Mouse (Mus musculus) heart, embryonic 13.5 days (tissue): Measurements from ENCODE around the gene Mvb12a. TPM values are rescaled to one million over a fixed set of nuclear protein-coding genes. Genes with fewer than 3 reads are reported as not detected.

Experiments used
- ATAC-seq: fragments of 200-750 bp; cut with Nextera tagmentation; 2 replicates; pipeline ENCODE4 v1.8.0; 2017; ENCODE audit warnings: moderate TSS enrichment; ENCODE audit not compliant: insufficient number of reproducible peaks, low FRiP score, low TSS enrichment; ENCODE audit errors: extremely low read depth
- H3K27ac ChIP-seq: fragments of 300-500 bp; sonication (generic); replicated peaks from 2 replicates; pipeline ENCODE4 v1.5.1; 2015; ENCODE audit warnings: moderate library complexity, mild to moderate bottlenecking, inconsistent platforms
- H3K27me3 ChIP-seq: fragments of 300-500 bp; sonication (generic); replicated peaks from 2 replicates; pipeline ENCODE4 v1.6.1; 2015; ENCODE audit warnings: mild to moderate bottlenecking, inconsistent platforms
- H3K36me3 ChIP-seq: fragments of 300-500 bp; sonication (generic); 2 replicates; pipeline ENCODE4 v1.6.1; 2015; ENCODE audit warnings: mild to moderate bottlenecking, inconsistent platforms
- H3K4me1 ChIP-seq: fragments of 300-500 bp; sonication (generic); 2 replicates; pipeline ENCODE4 v1.6.1; 2015; ENCODE audit warnings: inconsistent platforms
- H3K4me2 ChIP-seq: fragments of 300-500 bp; sonication (generic); 2 replicates; pipeline ENCODE4 v1.6.1; 2015; ENCODE audit warnings: inconsistent platforms, mild to moderate bottlenecking, moderate library complexity
- H3K4me3 ChIP-seq: fragments of 300-500 bp; sonication (generic); 2 replicates; pipeline ENCODE4 v1.5.1; 2015; ENCODE audit warnings: moderate library complexity, mild to moderate bottlenecking, inconsistent platforms
- H3K9ac ChIP-seq: fragments of 300-500 bp; sonication (generic); 2 replicates; pipeline ENCODE4 v1.6.1; 2015; ENCODE audit warnings: inconsistent platforms, mild to moderate bottlenecking, moderate library complexity
- H3K9me3 ChIP-seq: fragments of 300-500 bp; sonication (generic); 2 replicates; pipeline ENCODE4 v1.6.1; 2016; ENCODE audit warnings: inconsistent platforms
- WGBS: fragments of 180-500 bp; shearing (Covaris S2); methylation state at CpG from one replicate; pipeline ENCODE4 v1.1.7; 2015; ENCODE audit warnings: mixed read lengths; 5-methylcytosine and 5-hydroxymethylcytosine counted together
- polyA plus RNA-seq: library from polyadenylated mRNA; unstranded; fragments of >200 nt; fragmentation: Nextera tagmentation; extraction: Ambion mirVana; gene quantifications from 2 replicates; pipeline ENCODE4 v1.2.1, GENCODE M21; 2015

The Mvb12a gene
- polyA plus RNA-seq, 1 experiment from 2014 or later, result 58.8 TPM

DNA sequence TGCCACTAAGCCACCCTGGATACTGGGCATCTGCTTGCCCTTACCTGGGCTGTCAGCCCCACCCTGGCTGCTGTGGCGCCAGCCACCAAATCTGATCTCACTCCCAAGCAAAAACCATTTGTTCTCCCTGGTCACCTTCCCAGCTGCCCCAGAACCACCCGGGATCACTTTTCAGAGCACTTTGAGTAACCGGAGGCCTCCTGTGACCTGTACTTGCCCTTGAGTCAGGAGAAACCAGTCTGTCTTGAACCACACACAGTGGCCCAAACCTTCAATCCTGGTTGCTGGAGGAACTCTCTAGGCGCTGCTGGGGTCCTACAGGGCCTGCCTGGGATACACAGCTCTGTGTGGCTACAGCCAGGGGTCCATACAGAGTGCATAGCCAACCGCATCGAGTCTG is 10.0 kb downstream of the Mvb12a start:
- Histone ChIP-seq H3K36me3 (peaks cover 15% of the 10 kb centered on the region), H3K9me3 (no peaks in the 10 kb centered on the region), H3K27ac (no peak overlapping the region), H3K27me3 (peaks cover 25% of the 10 kb centered on the region), H3K9ac (no peak overlapping the region), H3K4me2 (no peak overlapping the region), H3K4me1 (peaks cover 12% of the 10 kb centered on the region; the same call in 1 of the 2 replicates), H3K4me3 (no peak overlapping the region)
- ATAC-seq, result no peak
- 57% methylated on average over 6 of the region's 6 CpGs for WGBS

DNA sequence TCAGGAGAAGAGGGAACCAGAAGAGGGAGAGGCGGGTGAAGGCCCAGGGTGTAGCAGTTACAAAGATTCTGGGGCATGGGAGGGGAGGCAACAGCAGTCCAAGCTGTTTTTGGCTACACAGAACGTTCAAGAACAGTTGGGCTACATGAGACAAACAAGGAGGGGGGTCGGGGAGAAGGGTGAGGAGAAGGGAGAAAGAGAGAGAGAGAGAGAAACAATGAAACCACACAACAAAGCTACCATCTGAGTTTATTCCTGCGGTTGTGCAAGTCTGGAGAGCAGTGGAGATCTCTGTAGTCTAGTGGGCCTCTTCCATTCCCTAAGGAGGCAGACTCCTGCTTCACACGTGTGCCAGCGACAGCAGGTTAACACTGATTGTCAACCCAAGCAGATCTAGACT is 11.3 kb downstream of the Mvb12a start:
- Histone ChIP-seq H3K9ac (no peak overlapping the region), H3K4me1 (peaks cover 21% of the 10 kb centered on the region), H3K9me3 (no peaks in the 10 kb centered on the region), H3K4me3 (no peak overlapping the region), H3K36me3 (0 out of 2 replicates have a peak, but pooled peaks cover 4% of the 10 kb centered on the region), H3K4me2 (no peak overlapping the region), H3K27me3 (peaks cover 37% of the 10 kb centered on the region), H3K27ac (0 out of 2 replicates have a peak overlapping the region, but pooled peaks have one; percentile 12)
- 61% methylated on average over 6 of the region's 6 CpGs for WGBS
- no peak for ATAC-seq

DNA sequence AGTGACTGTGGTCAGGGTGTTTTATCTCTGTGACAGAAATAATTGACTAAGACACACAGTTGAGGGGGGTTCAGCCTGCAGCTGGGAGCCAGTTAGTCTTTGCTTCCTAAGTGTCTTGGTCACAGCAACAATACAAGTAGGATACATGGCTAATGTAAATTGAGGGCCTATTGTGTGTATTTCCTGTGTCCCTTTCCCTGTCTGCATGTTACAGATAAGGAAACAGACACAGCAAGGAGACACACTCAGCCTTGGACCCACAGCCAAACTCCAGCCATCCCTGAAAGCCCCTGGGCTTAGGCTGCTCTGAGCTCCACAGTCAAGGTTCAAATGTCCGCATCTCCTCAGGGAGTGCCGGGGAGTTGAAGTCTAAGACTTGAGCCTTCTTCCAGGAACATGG is 11.9 kb downstream of the Mvb12a start:
- H3K4me1 ChIP-seq, result peaks cover 24% of the 10 kb centered on the region
- no peak overlapping the region for H3K4me2 ChIP-seq
- ATAC-seq, result no peak
- H3K9ac ChIP-seq, result no peak overlapping the region
- no peaks in the 10 kb centered on the region for H3K9me3 ChIP-seq
- no peaks in the 10 kb centered on the region for H3K36me3 ChIP-seq
- 0 out of 2 replicates have a peak overlapping the region, but pooled peaks have one; percentile 12 for H3K27ac ChIP-seq
- WGBS, result 69% methylated on average over 2 of the region's 2 CpGs
- peaks cover 44% of the 10 kb centered on the region for H3K27me3 ChIP-seq
- no peak overlapping the region for H3K4me3 ChIP-seq

DNA sequence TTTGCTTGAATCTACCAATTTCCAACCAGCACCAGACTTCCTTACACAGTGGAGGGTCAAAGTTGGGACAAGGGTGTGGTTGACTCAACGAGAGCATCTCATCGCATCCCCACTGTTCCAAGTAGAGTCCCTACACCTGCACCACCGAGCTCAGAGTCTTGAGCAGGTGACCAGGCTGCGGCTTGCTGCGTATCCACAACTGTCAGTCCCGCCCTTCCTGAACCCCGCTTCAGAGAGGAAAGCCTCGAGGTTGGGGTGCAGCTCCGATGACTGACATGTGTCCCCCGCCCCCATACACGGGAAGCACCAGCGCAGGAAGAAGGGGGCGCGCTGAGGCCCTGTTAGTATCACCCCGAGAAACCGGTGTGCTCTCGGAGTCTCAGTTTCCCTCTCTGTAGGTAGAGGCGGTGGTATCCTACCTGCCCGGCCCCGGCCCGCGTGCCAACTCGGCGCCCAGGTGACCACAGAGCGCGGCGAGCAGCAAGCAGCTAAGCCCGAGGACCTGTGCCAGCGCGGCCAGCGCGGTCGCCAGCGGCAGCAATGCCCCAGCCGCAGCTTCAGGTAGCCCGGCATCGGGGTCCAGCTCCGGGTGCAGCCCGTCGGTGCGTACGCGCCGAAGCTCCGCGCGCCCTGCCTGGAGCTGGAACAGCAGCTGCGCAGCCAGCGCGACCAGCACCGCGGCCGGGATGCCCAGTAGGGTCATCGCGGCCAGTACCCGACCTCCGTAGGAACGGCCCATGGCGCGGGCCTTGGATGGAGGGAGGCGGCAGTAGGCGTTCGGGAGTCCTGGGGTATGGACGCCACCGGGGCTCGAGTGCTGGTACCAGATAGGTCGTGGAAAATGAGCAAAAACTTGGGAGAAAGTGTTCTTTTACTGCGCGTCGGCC is 15.6 kb downstream of the Mvb12a start, which contains the start of gene Tmem221:
Gene Tmem221 (minus strand): TSS at position 801 of the 887 bp plus-strand sequence.
- WGBS, result 3% methylated on average over 70 of the region's 70 CpGs
- peak within 1 kb of the TSS; percentile 64 for H3K9ac ChIP-seq
- peaks cover 26% of the 10 kb centered on the region for H3K4me1 ChIP-seq
- peaks cover 80% of the 10 kb centered on the region for H3K27me3 ChIP-seq
- peak within 1 kb of the TSS; percentile 70 for H3K4me2 ChIP-seq
- H3K27ac ChIP-seq, result no peak within 1 kb of the TSS
- ATAC-seq, result 0 out of 2 replicates have a peak, but pooled peaks have one; percentile 5
- no peaks in the 10 kb centered on the region for H3K9me3 ChIP-seq
- peak within 1 kb of the TSS; percentile 49 for H3K4me3 ChIP-seq
- no peaks in the 10 kb centered on the region for H3K36me3 ChIP-seq

DNA sequence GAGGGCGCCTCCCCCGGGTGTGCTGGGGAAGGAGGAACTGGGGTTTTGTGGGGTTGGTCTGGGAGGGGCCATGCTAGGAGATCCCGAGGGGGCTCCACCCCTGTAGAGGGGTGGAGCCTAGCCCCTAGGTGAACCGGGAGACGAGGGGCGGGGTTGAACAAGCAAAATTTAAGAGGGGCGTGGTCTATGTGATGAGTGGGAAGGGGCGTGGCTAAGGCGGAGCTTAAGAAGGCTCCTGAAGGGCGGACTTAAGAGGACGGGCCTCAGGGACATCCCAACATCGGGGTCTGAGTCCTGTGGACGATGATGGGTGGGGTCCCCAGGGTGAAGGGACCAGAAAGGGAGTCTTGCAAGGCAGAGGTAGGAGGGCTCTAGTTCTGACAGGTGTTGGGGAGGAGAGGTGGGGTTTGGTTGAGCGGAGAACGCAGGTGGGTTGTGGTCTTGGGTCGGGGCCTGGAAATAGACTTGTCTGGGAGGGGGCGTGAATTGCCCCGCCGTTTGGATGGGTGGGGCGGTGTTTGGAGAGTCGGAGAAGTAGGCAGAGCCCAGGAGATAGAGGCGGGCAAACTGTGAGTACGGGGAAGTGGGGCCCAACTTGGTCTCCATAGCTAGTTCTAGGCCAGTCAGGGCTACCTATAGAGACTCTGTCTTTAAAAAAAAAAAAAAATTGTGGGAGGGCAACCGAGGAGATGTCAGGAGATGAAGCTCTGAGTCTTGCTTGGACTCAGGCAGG is 16.4 kb downstream of the Mvb12a start:
- H3K27ac ChIP-seq, result no peak overlapping the region
- H3K4me2 ChIP-seq, result peak overlapping the region; percentile 70
- no peaks in the 10 kb centered on the region for H3K36me3 ChIP-seq
- 5% methylated on average over 24 of the region's 24 CpGs for WGBS
- peaks cover 88% of the 10 kb centered on the region for H3K27me3 ChIP-seq
- peak; percentile 66; the same call in 1 of the 2 replicates for ATAC-seq
- H3K9me3 ChIP-seq, result peaks cover 3% of the 10 kb centered on the region; the same call in 1 of the 2 replicates
- H3K4me1 ChIP-seq, result peaks cover 25% of the 10 kb centered on the region
- H3K4me3 ChIP-seq, result peak overlapping the region; percentile 49
- H3K9ac ChIP-seq, result peak overlapping the region; percentile 64

DNA sequence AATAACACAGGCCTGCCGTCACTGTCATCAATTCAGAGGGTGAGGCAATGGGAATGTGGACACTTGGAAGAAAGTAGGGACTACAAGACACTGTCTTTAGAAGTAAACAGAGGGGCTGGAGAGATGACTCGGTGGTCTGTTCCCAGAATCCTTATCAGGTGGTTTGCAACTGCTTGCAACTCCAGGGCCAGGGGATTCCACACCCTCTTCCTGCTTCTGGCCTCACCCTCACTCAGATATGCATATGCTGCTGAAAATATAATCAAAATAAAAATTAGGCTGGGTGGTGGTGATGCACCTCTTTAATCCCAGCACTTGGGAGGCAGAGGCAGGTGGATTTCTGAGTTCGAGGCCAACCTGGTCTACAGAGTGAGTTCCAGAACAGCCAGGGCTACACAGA is 17.3 kb downstream of the Mvb12a start:
- WGBS, result 64% methylated on average over 3 of the region's 3 CpGs
- peaks cover 7% of the 10 kb centered on the region; the same call in 1 of the 2 replicates for H3K9me3 ChIP-seq
- no peak overlapping the region for H3K4me2 ChIP-seq
- H3K36me3 ChIP-seq, result no peaks in the 10 kb centered on the region
- peaks cover 22% of the 10 kb centered on the region for H3K4me1 ChIP-seq
- peaks cover 97% of the 10 kb centered on the region for H3K27me3 ChIP-seq
- H3K27ac ChIP-seq, result no peak overlapping the region
- H3K4me3 ChIP-seq, result no peak overlapping the region
- ATAC-seq, result no peak
- no peak overlapping the region for H3K9ac ChIP-seq

DNA sequence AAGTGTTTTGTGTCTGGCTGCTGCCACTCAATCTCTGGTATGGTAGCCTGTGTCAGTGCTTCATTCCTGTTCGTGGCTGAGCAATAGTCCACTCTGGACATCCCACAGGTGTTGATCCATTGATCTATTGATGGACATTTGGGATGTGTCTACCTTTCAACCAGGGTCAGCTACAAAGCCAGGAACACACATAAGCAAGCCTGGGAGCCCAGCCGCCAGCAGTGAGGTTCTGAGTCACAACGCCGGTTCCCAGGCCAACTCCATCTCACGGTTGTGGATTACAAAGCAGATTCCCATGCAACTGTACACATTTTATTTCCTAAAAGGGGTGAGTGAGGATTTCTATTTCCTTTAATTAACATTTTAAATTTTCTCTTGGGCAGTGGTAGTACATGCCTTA is 18.0 kb downstream of the Mvb12a start:
- H3K4me2 ChIP-seq, result no peak overlapping the region
- peaks cover 96% of the 10 kb centered on the region for H3K27me3 ChIP-seq
- H3K4me1 ChIP-seq, result peaks cover 22% of the 10 kb centered on the region
- H3K9me3 ChIP-seq, result peaks cover 7% of the 10 kb centered on the region; the same call in 1 of the 2 replicates
- no peak overlapping the region for H3K27ac ChIP-seq
- H3K4me3 ChIP-seq, result no peak overlapping the region
- no peak overlapping the region for H3K9ac ChIP-seq
- WGBS, result 79% methylated on average over 5 of the region's 5 CpGs
- no peak for ATAC-seq
- H3K36me3 ChIP-seq, result no peaks in the 10 kb centered on the region

DNA sequence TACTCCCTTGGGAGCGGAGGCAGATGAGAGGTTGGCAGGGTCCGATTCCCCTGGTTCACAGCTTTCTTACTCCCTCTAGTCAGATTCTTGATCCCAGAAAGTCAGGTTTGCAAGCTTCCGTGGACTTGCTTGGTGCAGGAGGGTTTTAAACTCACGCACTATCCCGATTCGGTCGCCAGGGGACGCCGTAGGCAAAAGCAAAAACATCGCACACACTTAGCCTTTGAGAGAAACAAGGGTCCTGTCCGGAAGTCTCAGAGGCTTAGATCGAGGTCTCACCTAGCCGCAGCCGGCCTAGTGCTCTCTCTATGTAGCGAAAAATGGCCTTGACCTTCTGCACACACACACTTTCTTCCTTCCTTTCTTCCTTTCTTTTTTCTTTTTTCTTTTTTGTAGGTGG is 18.7 kb downstream of the Mvb12a start:
- WGBS, result 3% methylated on average over 15 of the region's 15 CpGs
- H3K27me3 ChIP-seq, result peaks cover 96% of the 10 kb centered on the region
- no peak overlapping the region for H3K9ac ChIP-seq
- H3K4me1 ChIP-seq, result peaks cover 22% of the 10 kb centered on the region
- no peak overlapping the region for H3K27ac ChIP-seq
- H3K9me3 ChIP-seq, result peaks cover 7% of the 10 kb centered on the region; the same call in 1 of the 2 replicates
- H3K36me3 ChIP-seq, result no peaks in the 10 kb centered on the region
- no peak for ATAC-seq
- H3K4me2 ChIP-seq, result no peak overlapping the region
- H3K4me3 ChIP-seq, result no peak overlapping the region

DNA sequence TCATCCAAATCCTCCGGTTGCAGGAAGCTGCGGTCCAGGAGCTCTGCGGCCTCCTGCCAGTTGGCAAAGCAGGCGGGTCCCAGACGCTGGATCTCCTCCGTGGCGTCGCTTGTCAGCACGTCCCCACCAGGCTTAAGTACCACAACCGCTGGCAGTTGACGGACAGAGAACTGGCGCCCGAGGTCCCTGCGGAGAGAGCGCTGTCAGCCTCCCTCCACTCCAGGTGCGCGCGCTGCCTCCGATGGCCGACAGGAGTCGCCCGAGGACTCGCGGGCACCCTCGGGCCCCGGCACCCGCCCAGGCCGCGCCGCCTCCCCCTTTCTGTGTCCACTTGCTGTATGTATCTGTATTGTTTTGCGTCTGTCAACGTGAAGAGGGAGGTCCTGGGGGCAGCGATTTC is 20.0 kb downstream of the Mvb12a start:
- Histone ChIP-seq H3K27ac (no peak overlapping the region), H3K4me2 (peak overlapping the region; percentile 61), H3K4me1 (peaks cover 22% of the 10 kb centered on the region), H3K9ac (peak overlapping the region; percentile 64), H3K9me3 (peaks cover 7% of the 10 kb centered on the region; the same call in 1 of the 2 replicates), H3K36me3 (no peaks in the 10 kb centered on the region), H3K27me3 (peaks cover 93% of the 10 kb centered on the region), H3K4me3 (peak overlapping the region; percentile 40)
- 2% methylated on average over 33 of the region's 33 CpGs for WGBS
- ATAC-seq, result no peak

DNA sequence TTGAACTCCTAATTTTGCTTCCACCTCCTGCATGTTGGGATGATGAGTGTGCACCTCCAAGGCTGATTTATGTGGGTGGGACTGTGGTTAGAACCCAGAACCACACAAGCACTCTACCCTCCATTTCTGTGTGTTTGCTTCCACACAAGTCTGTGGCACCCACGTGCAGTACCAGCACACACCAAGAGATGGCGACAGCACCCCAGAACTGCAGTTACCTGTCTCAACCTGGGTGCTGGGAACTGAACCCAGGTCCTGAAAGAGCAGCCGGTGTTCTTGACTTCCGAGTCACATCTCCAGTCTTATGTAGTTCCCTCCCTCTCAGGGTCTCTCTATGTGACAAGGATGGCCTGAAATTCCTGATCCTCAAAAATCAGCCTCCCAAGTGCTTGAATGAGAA is 21.3 kb downstream of the Mvb12a start:
- no peaks in the 10 kb centered on the region for H3K36me3 ChIP-seq

DNA sequence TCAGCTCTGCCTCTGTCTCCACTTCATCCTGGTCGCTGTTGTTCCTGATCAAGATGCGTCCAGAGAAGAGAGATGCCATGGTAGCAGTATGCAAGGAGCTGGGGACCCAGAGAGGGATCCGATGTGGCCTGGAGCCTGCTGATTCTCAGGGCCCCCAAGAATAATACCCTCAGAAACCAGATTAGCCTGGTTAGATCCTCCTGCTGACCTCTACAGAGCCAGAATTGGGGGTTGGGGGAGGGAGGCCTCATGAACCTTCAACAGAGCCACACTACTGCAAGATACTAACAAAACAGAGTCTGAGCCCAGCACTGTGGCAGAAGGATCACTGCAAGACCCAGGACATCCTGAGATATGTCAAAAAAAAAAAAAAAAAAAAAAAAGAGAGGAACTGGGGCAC is 23.8 kb downstream of the Mvb12a start, which contains the start of gene Nxnl1:
Gene Nxnl1 (minus strand): TSS at position 101 of the 400 bp plus-strand sequence.
- Histone ChIP-seq H3K27ac (no peak within 1 kb of the TSS), H3K4me1 (peaks cover 35% of the 10 kb centered on the region), H3K4me3 (no peak within 1 kb of the TSS), H3K4me2 (no peak within 1 kb of the TSS), H3K27me3 (peaks cover 72% of the 10 kb centered on the region), H3K36me3 (no peaks in the 10 kb centered on the region), H3K9me3 (peaks cover 7% of the 10 kb centered on the region; the same call in 1 of the 2 replicates), H3K9ac (no peak within 1 kb of the TSS)
- 58% methylated on average over 3 of the region's 3 CpGs for WGBS
- ATAC-seq, result no peak

More for the DNA sequence above, 21.3 kb downstream of the Mvb12a start:
- Histone ChIP-seq H3K9me3 (peaks cover 7% of the 10 kb centered on the region; the same call in 1 of the 2 replicates), H3K27me3 (peaks cover 93% of the 10 kb centered on the region), H3K9ac (no peak overlapping the region), H3K4me1 (peaks cover 21% of the 10 kb centered on the region), H3K4me2 (no peak overlapping the region), H3K4me3 (no peak overlapping the region), H3K27ac (no peak overlapping the region)
- 77% methylated on average over 4 of the region's 4 CpGs for WGBS
- no peak for ATAC-seq
